Mouse (Mus musculus) brain, embryonic 14.5 days (tissue): ENCODE results near the gene OR5BS1P.

ENCODE experiments used
- CTCF ChIP-seq: fragments of 200-500 bp; IDR thresholded peaks from 2 replicates; pipeline ENCODE4 v1.5.1; 2012; ENCODE audit warnings: inconsistent platforms, mild to moderate bottlenecking, moderate library complexity, borderline replicate concordance; ENCODE audit not compliant: insufficient read depth, insufficient read length; ENCODE audit errors: extremely low read depth
- POLR2A ChIP-seq: fragments of 200-500 bp; IDR thresholded peaks from 2 replicates; pipeline ENCODE4 v1.6.1; 2012; ENCODE audit warnings: mild to moderate bottlenecking, inconsistent platforms, borderline replicate concordance; ENCODE audit not compliant: poor library complexity, insufficient read depth, insufficient read length, severe bottlenecking; ENCODE audit errors: extremely low read depth

DNA sequence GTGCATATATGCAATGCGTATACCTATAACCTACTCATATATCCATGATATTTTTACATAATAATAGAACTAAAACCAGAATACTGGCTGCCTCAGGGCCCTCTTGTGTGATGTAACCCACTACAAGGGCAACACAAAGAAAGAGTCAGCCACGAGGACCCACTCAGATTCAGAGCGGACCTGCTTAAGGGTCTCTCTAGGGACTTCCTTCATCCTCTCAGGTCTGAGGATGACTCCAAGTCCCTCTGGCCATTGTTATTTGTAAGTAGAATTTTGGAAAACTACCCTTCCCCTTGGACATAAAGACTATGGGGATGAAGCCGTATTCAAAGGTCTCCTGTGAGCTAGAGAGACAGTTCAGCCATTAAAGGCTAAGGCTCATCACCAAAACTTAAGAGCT is at the start of gene OR5BS1P:
- no peak for TF ChIP-seq CTCF
- TF ChIP-seq POLR2A: no peak
